Mouse (Mus musculus) ES-Bruce4 (cell line): Measurements from ENCODE around the gene Rhbdf2.

Experiments
- EP300 ChIP-seq: IDR thresholded peaks from 2 replicates; pipeline ENCODE4 v1.6.1; 2011; ENCODE audit warnings: low read depth, low read length; ENCODE audit not compliant: insufficient read depth
- POLR2A ChIP-seq: IDR thresholded peaks from one replicate; pipeline ENCODE4 v1.8.1; 2011; ENCODE audit warnings: low read length; ENCODE audit not compliant: insufficient read depth

DNA sequence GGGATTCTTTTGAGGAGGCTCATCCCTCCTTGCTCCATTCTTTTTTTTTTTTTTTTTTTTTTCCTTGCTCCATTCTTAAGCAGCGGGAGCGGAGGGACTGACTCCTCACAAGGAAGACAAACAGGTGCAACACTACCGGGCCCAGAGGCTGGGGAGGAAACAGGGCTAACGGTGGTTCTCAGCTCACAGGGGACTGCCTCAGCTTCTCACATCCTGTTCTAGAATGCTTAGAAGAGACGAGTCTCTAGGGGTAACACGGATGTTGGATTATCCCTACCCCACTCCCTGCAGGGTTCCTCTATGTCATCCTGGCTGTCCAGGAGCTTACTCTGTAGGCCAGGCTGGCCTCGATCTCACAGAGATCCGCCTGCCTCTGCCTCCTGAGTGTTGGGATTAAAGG, 37.2 kb downstream of the Rhbdf2 start:
- no peak for TF ChIP-seq POLR2A
- no peak for TF ChIP-seq EP300
